Mouse (Mus musculus): ENCODE data around the gene Sall2. TPM values are rescaled to one million over a fixed set of nuclear protein-coding genes. Genes with fewer than 3 reads are reported as not detected.

The Sall2 gene
- polyA plus RNA-seq, 1 experiment from 2014 or later: 51.9 TPM

GRCm38 (mm10) chr14:52279747-52280120 lies 48.8 kb downstream of the Sall2 start:
- Histone ChIP-seq H3K27me3 (replicated peaks; ENCODE audit: low read depth, poor library complexity, severe bottlenecking) (no peaks in the 10 kb centered on the region), H3K9me3 (no peaks in the 10 kb centered on the region), H3K4me3 (peak overlapping the region; percentile 75), H3K27ac (replicated peaks) (peak overlapping the region; percentile 87), H3K4me1 (peaks cover 17% of the 10 kb centered on the region), H3K36me3 (replicated peaks) (peaks cover 21% of the 10 kb centered on the region)
- under 1% methylated on average over 21 of the region's 21 CpGs for WGBS
- no peak for DNase-seq (ENCODE audit: low spot score)

- Histone ChIP-seq H3K27me3 (replicated peaks; ENCODE audit: low read depth, poor library complexity, severe bottlenecking) (no peaks in the 10 kb centered on the region), H3K4me3 (peak within 1 kb of the TSS; percentile 75), H3K36me3 (replicated peaks) (peaks cover 25% of the 10 kb centered on the region), H3K27ac (replicated peaks) (peak within 1 kb of the TSS; percentile 87), H3K9me3 (no peaks in the 10 kb centered on the region), H3K4me1 (peaks cover 17% of the 10 kb centered on the region)
- DNase-seq (ENCODE audit: low spot score): peak; percentile 99
- under 1% methylated on average over 66 of the region's 66 CpGs for WGBS
Measured at GRCm38 (mm10) chr14:52278932-52279746, 49.4 kb downstream of the Sall2 start, which contains the start of the genes Tox4 and Rab2b. Gene Tox4 (plus strand): TSS chr14:52279146. Gene Rab2b (minus strand): TSS chr14:52279545.

GRCm38 (mm10) chr14:52277210-52277609 lies 51.4 kb downstream of the Sall2 start:
- Histone ChIP-seq H3K27me3 (replicated peaks; ENCODE audit: low read depth, poor library complexity, severe bottlenecking) (no peaks in the 10 kb centered on the region), H3K36me3 (replicated peaks) (peaks cover 31% of the 10 kb centered on the region), H3K27ac (replicated peaks) (no peak overlapping the region), H3K4me1 (peaks cover 17% of the 10 kb centered on the region), H3K9me3 (no peaks in the 10 kb centered on the region), H3K4me3 (no peak overlapping the region)
- DNase-seq (ENCODE audit: low spot score): no peak
- WGBS: 89% methylated on average over 4 of the region's 4 CpGs

DNA sequence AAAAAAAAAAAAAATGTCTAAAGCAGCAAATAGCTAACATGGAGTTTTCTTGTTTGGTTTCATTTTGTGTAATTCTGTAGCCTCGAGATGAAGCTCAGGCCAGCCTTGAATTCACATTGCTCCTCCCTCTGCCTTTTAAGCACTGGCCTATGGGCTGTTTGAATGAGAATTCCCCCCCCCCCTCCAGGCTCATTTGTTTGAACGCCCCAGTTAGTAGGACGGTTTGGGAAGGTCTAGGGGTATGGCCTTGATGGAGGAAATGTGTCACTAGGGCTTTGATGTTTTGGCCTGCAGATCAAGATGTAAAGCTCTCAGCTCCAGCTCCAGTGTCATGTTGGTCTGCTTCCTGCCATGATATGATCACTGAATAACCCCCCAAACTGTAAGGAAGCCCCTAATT lies 55.8 kb downstream of the Sall2 start:
- H3K27ac ChIP-seq (replicated peaks): no peak overlapping the region
- no peaks in the 10 kb centered on the region for H3K27me3 ChIP-seq (replicated peaks; ENCODE audit: low read depth, poor library complexity, severe bottlenecking)
- H3K4me1 ChIP-seq: no peaks in the 10 kb centered on the region
- no peak overlapping the region for H3K4me3 ChIP-seq
- DNase-seq (ENCODE audit: low spot score): no peak
- WGBS: 73% methylated on average over 3 of the region's 3 CpGs
- no peaks in the 10 kb centered on the region for H3K9me3 ChIP-seq
- peaks cover 52% of the 10 kb centered on the region for H3K36me3 ChIP-seq (replicated peaks)

Other genes starting within 250 kb of the Sall2 start
- 893 and 906 TPM in 2 replicates for gene Hnrnpc, start 224.7 kb downstream of the Sall2 start, polyA plus RNA-seq (2016; fragmentation: Nextera tagmentation; extraction: Ambion mirVana)
- 129 and 133 TPM in 2 replicates for gene Rpgrip1, start 218.1 kb downstream of the Sall2 start, polyA plus RNA-seq (2016; fragmentation: Nextera tagmentation; extraction: Ambion mirVana)
- gene Supt16, start 131.3 kb downstream of the Sall2 start, polyA plus RNA-seq (2016; fragmentation: Nextera tagmentation; extraction: Ambion mirVana): 89.9 and 90.2 TPM in 2 replicates
- 51.2 and 51.7 TPM in 2 replicates for gene Chd8, start 71.0 kb downstream of the Sall2 start, polyA plus RNA-seq (2016; fragmentation: Nextera tagmentation; extraction: Ambion mirVana)
- 53.5 and 60.7 TPM in 2 replicates for gene Tox4, start 49.6 kb downstream of the Sall2 start, polyA plus RNA-seq (2016; fragmentation: Nextera tagmentation; extraction: Ambion mirVana)
- gene Rab2b, start 49.2 kb downstream of the Sall2 start, polyA plus RNA-seq (2016; fragmentation: Nextera tagmentation; extraction: Ambion mirVana): 22.7 and 25.8 TPM in 2 replicates
- gene Mettl3, start 23.6 kb downstream of the Sall2 start, polyA plus RNA-seq (2016; fragmentation: Nextera tagmentation; extraction: Ambion mirVana): 55.4 and 64.0 TPM in 2 replicates
- gene Olfr1513, start 27.6 kb upstream of the Sall2 start, polyA plus RNA-seq (2016; fragmentation: Nextera tagmentation; extraction: Ambion mirVana): not detected in 2 replicates
- gene Olfr1512, start 50.4 kb upstream of the Sall2 start, polyA plus RNA-seq (2016; fragmentation: Nextera tagmentation; extraction: Ambion mirVana): not detected in 2 replicates
- not detected in 2 replicates for gene Olfr1511, start 68.6 kb upstream of the Sall2 start, polyA plus RNA-seq (2016; fragmentation: Nextera tagmentation; extraction: Ambion mirVana)
- not detected in 2 replicates for gene Olfr1510, start 85.6 kb upstream of the Sall2 start, polyA plus RNA-seq (2016; fragmentation: Nextera tagmentation; extraction: Ambion mirVana)
- gene Olfr1509, start 114.2 kb upstream of the Sall2 start, polyA plus RNA-seq (2016; fragmentation: Nextera tagmentation; extraction: Ambion mirVana): not detected in 2 replicates
- gene Olfr1508, start 138.7 kb upstream of the Sall2 start, polyA plus RNA-seq (2016; fragmentation: Nextera tagmentation; extraction: Ambion mirVana): not detected in 2 replicates
- gene Olfr1507, start 167.0 kb upstream of the Sall2 start, polyA plus RNA-seq (2016; fragmentation: Nextera tagmentation; extraction: Ambion mirVana): not detected in 2 replicates